Mouse (Mus musculus): ENCODE data around the gene Nqo2.
A peak's percentile ranks its signal among the peaks of the same experiment; 100 is the strongest.

The Nqo2 gene

DNA sequence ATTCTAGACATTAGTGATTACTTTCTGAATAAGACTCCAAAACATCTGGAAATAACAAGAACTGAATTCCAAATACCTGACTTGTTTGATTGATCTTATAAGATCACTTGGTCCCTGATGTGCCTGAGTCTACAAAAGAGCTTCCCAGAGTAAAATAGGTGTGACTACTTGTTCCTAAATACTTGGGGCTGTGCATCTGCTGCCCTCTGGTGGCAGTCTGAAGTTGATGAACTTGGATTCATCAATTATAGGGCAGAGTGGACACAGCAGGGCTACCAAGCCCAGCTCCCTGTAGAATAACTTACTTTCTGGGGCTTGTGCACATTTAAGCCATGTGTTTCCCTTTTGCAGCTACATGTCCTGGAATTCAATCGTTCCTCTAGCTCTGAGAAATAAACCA lies 30.7 kb downstream of the Nqo2 start:
- peak; percentile 89 for DNase-seq (ENCODE audit: low read depth, low spot score)

DNA sequence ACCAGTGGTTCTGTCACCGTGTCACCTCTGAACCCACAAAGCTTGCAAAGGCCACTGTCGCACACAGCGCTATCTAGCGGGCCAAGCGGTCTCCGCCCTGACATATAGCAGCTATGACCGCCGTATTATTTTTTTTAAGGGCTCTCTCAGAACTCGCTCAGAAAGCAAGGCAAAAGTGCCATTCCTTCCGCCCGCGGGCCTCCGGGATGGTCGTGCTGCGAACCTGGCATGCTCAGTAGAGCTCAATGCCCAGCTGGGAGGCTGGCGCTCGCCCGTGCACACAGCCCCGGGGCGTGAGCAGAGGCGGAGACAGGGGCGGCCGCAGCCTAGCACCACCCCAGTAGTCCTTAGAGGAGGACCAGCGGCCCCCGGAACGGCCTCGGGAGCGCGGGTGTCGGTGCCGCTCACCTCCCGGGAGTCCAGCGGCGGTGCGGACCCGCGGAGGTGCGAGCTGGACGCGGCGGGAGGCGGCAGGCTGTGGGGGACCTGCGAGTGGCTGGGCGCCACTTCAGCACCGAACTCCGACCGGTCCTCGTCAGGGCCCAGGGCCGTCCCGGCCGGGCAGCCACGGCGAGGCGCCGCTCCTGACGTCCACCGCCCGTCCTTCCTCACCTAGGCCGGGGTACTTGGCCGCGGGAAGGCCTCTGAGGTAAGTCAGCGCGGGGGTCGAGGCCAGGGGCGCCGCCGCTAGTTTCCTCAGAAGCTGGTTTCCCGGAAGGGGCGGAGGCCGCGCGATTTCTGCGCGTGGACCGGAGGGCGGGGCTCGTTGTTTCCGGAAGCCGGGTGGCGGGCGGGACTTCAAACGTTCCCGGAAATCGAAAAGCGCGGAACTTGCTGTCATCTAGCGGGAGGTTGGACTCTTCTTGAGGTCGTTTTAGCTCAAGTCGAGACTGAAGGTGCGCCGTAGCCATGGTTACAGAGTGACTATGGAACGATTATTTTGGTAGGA lies 37.8 kb downstream of the Nqo2 start, which contains the start of the genes Ripk1 and Serpinb6a:
Ripk1 (plus strand) TSS at position 306 of the 949 bp plus-strand sequence.
Serpinb6a (minus strand) TSS at position 737 of the 949 bp plus-strand sequence.
- DNase-seq (ENCODE audit: low read depth, low spot score): peak; percentile 83

DNA sequence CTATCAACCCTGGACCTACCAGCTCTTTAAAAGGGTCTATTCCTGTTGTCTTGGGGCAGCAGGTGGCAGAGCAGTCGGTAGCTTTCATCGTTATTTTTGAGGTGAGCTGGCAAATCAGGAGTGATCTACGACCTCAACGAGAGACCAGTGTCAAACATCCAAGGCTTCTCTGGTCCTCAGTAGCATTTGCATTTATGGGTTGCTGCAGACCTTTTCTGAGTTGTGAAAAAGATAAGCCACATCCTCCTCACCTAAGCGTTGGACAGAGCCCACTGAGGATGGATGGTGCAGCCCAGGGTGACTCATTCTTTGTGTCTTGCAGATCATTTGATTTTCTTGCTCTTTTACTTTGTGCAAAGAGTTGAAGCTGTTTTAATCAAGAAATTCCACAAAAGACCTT lies 38.6 kb downstream of the Nqo2 start:
- peak; percentile 22 for DNase-seq (ENCODE audit: low read depth, low spot score)

DNA sequence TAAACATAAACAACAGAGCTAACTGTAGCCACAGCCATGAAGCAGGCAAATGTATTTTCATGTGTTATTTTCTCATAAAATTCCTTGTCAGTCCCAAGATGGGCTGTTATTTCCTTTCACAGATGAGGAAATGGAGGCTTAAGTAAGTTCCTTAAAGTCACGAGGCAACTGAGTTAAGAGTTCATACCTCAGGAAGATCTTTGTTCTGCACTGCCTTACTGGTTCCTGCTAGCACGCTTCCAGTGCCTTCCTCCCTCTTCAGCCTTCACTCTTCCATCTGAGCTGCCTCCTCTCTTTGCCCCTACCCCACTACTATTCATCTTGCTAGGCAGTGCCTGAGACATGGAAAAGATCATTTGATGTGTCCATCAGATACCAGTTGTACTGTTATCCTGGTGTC lies 42.7 kb downstream of the Nqo2 start:
- no peak for DNase-seq (ENCODE audit: low read depth, low spot score)

- no peak for DNase-seq (ENCODE audit: low read depth, low spot score)
Measured at GRCm38 (mm10) chr13:34016927-34017569, 52.6 kb downstream of the Nqo2 start.

GRCm38 (mm10) chr13:34018521-34018920 lies 54.0 kb downstream of the Nqo2 start:
- no peak for DNase-seq (ENCODE audit: low read depth, low spot score)

DNA sequence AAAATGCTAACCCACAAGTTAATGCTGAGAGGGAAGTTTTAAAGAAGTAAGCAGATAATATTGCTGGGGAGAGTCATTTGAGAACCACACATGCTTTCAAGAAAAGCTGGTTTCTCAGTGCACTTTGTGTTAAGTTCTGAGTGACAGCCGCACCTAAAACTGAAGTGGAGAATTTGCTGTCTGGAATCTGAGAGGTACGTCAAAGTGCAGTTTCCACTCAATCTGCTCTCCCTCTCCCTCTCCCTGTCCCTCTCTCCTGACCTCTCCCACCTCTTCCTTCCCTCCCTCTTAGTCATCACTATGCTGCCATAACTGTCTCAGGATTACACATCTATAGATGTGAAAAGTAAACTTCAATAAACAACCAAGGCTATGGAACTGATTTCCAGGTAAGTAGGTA lies 57.5 kb downstream of the Nqo2 start:
- DNase-seq (ENCODE audit: low read depth, low spot score): no peak

DNA sequence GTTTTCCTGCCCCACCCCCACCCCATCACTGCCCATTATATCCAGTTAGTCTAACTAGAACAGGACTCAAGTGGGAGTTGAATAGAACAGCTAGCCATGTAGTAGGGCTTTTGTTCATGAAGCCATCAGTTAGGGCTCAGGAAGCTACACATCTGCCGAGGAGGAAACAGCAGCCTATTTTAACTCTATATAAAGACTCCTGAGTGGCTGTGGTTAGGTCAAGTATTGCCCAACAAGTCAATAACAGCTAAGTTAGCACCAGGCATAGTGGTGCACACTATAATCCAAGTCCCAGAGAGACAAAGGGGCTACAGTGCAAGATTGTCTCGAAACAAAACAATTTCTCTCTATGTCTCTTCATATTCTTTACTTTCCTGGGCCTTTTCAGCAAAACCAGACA lies 67.6 kb downstream of the Nqo2 start:
- no peak for DNase-seq (ENCODE audit: low read depth, low spot score)

DNA sequence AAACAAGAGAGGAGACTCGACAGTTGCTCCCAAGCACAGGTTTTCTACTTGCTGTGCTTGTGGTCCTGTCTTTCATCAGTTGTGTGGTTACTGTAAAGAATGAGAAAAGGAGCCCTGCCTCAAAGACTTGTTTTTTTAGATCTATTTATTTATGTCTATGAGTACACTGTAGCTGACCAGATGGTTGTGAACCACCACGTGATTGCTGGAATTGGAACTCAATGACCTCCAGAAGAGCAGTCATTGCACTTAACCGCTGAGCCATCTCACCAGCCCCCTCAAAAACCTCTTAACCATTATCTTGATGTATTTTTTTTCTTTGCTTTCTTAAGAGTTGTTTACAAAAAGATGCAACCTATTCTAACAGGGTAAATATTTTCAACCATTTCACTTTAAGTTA lies 70.9 kb downstream of the Nqo2 start:
- DNase-seq (ENCODE audit: low read depth, low spot score): no peak

GRCm38 (mm10) chr13:34036726-34037125 lies 72.2 kb downstream of the Nqo2 start:
- DNase-seq (ENCODE audit: low read depth, low spot score): no peak

DNA sequence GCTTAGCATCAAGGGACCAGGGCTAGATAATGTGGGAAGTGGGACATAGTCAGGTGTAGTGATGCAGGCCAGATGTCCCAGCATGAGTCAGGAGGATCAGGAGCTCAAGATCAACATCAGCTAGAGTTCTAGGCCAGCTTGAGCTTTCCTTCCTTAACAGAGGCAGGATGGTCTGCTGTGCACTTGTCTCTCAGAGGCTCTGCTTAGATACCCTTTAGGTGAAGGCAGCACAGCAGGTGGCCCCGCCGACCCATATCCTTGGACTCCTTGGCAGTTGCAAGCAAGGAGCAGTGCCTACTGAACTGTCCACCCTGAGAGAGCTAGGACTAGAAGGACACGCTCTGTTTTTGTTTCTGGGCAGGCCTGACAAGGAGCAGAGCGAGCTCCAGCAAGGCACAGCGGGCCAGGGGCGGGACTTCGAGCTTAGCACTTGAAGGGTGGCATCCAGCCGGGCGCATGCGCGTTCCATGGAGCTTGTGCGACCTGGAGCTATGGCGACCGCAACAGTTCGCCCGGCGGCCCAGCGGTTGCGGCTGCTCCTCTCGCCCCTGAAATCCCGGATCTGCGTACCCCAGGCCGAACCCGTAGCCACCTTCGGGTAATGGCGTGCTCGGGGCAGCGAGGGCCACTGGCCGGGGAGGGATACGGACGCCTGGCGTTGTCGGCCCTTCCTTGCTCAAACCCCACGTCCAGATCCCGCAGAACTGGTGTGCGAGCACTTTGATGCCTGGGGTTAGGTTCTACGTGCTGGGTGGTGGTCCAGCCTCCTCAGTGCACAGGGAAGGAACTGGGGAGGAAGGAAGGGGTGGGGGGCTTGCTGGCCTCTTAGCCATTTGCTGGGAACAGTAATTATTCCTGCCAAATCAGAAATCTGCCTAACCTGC lies 72.9 kb downstream of the Nqo2 start, which contains the start of gene Bphl:
Bphl (plus strand) TSS at position 426 of the 884 bp plus-strand sequence.
- DNase-seq (ENCODE audit: low read depth, low spot score): peak; percentile 96

DNA sequence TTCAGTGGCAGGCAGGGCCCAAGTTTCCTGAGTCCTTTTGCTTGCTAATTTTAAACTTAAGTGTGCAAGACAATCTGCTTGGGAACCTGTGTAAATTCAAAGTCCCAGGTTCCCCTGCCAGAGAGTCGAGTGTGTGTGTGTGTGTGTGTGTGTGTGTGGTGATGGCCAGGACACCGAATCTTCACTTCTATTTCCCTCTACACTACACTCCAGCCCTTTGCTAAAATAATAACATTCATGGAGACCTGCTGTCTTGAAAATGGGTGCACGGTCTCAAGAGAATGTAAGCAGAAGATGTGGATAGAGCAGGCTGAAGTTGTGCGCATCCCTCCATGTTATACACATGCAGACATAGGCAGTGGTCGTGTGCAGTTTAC lies 73.6 kb downstream of the Nqo2 start:
- peak; percentile 7 for DNase-seq (ENCODE audit: low read depth, low spot score)
